Mouse (Mus musculus) bone marrow, adult 2 months (tissue): Measurements from ENCODE around the gene Pla2g7. TPM values are rescaled to one million over a fixed set of nuclear protein-coding genes. Genes with fewer than 3 reads are reported as not detected.

Experiments
- H3K27ac ChIP-seq: fragments of 200-500 bp; 2 replicates; pipeline ENCODE4 v1.5.1; 2012; ENCODE audit warnings: low read depth, mild to moderate bottlenecking, control low read depth, inconsistent platforms, low read length; ENCODE audit not compliant: control insufficient read depth, poor library complexity, insufficient read depth
- H3K4me1 ChIP-seq: fragments of 200-500 bp; 2 replicates; pipeline ENCODE4 v1.6.1; 2011; ENCODE audit warnings: low read length; ENCODE audit not compliant: control insufficient read depth, insufficient read depth
- H3K4me3 ChIP-seq: fragments of 200-500 bp; replicated peaks from 2 replicates; pipeline ENCODE3; 2011; ENCODE audit warnings: mild to moderate bottlenecking, low read depth, low read length, control low read depth; ENCODE audit not compliant: control insufficient read depth
- CTCF ChIP-seq: fragments of 200-500 bp; IDR thresholded peaks from 2 replicates; pipeline ENCODE4 v1.5.1; 2011; ENCODE audit warnings: low read length, control low read depth; ENCODE audit not compliant: control insufficient read depth, insufficient read depth
- POLR2A ChIP-seq: fragments of 200-500 bp; IDR thresholded peaks from 2 replicates; pipeline ENCODE4 v1.6.1; 2011; ENCODE audit warnings: low read depth, mild to moderate bottlenecking, control low read depth, low read length, borderline replicate concordance; ENCODE audit not compliant: control insufficient read depth
- WGBS: fragments of 180-500 bp; shearing (Covaris S2); methylation state at CpG from one replicate; pipeline ENCODE4 v1.1.7; 2018; 5-methylcytosine and 5-hydroxymethylcytosine counted together
- polyA plus RNA-seq: library from polyadenylated mRNA; stranded (reverse); fragments of >200 nt; gene quantifications from 2 replicates; pipeline ENCODE4 v1.2.4, GENCODE M21; 2011; ENCODE audit warnings: low replicate concordance; ENCODE audit not compliant: missing spikeins, insufficient read depth, insufficient read length

Pla2g7 gene
- polyA plus RNA-seq, 1 experiment, result 16.1 TPM

GRCm38 (mm10) chr17:43567593-43567991, 306 bp upstream of the Pla2g7 start:
- H3K27ac ChIP-seq, result no peak overlapping the region
- TF ChIP-seq POLR2A (no peak), CTCF (no peak)
- no peak overlapping the region for H3K4me3 ChIP-seq
- peaks cover 2% of the 10 kb centered on the region; the same call in 1 of the 2 replicates for H3K4me1 ChIP-seq
- WGBS, result 56% methylated on average over 12 of the region's 12 CpGs

- WGBS, result 46% methylated on average over 7 of the region's 7 CpGs
- H3K4me3 ChIP-seq, result peak overlapping the region; percentile 15
These were observed 1.4 kb downstream of the Pla2g7 start for GRCm38 (mm10) chr17:43569287-43569686.

DNA sequence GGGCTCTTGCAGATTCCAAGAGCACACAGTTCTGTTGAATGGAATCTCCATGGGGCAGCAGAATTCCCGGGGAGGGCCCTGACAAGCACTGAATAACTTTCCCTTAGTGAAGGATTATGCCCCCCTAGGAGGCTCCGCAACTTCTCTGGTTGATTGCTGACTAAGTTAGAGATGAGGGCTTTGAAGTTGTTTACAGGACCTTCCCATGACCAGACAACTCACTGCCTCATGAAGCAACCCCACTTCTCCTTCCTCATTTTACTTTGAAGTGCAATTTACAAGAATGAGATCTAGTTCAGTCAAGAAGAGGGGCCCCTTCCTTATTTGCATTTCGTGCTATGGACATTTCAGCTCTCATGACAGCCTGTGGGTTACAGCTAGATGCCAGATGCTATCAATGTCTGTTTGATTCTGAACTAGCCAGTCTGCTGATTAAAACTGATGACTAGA, 5.8 kb downstream of the Pla2g7 start:
- peaks cover 6% of the 10 kb centered on the region; the same call in 1 of the 2 replicates for H3K4me1 ChIP-seq
- peak overlapping the region; percentile 90 for H3K27ac ChIP-seq
- WGBS, result 16% methylated on average over 3 of the region's 3 CpGs
- H3K4me3 ChIP-seq, result no peak overlapping the region
- TF ChIP-seq CTCF, result no peak
- TF ChIP-seq POLR2A, result no peak

More at GRCm38 (mm10) chr17:43569287-43569686, 1.4 kb downstream of the Pla2g7 start:
- TF ChIP-seq POLR2A (no peak), CTCF (no peak)
- Histone ChIP-seq H3K27ac (peak overlapping the region; percentile 55; the same call in 1 of the 2 replicates), H3K4me1 (peaks cover 4% of the 10 kb centered on the region; the same call in 1 of the 2 replicates)

- TF ChIP-seq POLR2A (no peak), CTCF (no peak)
- H3K27ac ChIP-seq, result no peak overlapping the region
- no peak overlapping the region for H3K4me3 ChIP-seq
- H3K4me1 ChIP-seq, result peaks cover 2% of the 10 kb centered on the region; the same call in 1 of the 2 replicates
- 32% methylated on average over 3 of the region's 3 CpGs for WGBS
These were observed 12.6 kb downstream of the Pla2g7 start for GRCm38 (mm10) chr17:43580456-43580855.

DNA sequence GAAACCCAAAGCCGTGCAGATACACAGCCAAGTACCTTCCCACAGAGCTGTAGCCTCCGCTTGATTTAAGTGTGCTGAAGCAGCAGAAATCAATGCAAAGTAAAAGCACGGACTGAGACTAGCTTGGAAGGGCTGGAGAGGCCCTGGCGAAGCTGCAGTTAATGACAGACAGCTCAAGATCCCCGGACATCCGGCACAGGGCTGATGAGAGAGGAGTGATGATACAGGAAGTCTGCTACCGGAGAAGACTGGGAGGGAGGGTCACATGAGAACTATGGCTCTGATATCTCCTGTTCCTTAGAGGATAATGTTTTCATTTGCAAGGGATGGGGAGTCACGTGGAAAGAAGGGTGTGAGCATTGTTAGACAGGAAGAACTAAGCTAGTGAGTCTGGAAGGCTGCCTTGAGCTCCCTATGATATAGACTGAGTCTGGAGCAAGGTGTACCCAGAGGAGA, 13.1 kb downstream of the Pla2g7 start:
- no peak overlapping the region for H3K4me3 ChIP-seq
- H3K27ac ChIP-seq, result no peak overlapping the region
- WGBS, result 60% methylated on average over 8 of the region's 8 CpGs
- TF ChIP-seq CTCF (no peak), POLR2A (no peak)
- H3K4me1 ChIP-seq, result no peaks in the 10 kb centered on the region; the same call in 1 of the 2 replicates

DNA sequence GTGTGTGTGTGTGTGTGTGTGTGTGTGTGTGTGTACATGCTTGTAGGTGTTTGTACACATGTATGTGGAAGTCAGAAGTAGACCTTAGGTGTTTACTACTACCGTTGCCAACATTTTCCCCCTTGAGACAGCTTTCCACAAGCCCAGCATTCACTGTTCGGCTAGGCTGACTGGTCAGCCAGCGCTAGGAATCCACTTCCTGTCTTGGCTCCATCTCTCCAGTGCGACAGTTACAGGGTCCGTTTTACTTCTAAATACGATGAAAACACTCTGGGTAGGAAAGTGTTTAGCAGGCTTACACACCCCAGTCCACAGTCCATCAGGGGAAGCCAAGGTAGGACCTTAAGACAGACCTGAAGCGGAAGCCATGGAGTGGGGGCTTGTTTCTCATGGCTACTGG, 16.9 kb downstream of the Pla2g7 start:
- WGBS, result 65% methylated on average over 7 of the region's 7 CpGs
- H3K4me3 ChIP-seq, result no peak overlapping the region
- H3K27ac ChIP-seq, result no peak overlapping the region
- no peak for TF ChIP-seq CTCF
- no peak for TF ChIP-seq POLR2A
- peaks cover 5% of the 10 kb centered on the region; the same call in 1 of the 2 replicates for H3K4me1 ChIP-seq

DNA sequence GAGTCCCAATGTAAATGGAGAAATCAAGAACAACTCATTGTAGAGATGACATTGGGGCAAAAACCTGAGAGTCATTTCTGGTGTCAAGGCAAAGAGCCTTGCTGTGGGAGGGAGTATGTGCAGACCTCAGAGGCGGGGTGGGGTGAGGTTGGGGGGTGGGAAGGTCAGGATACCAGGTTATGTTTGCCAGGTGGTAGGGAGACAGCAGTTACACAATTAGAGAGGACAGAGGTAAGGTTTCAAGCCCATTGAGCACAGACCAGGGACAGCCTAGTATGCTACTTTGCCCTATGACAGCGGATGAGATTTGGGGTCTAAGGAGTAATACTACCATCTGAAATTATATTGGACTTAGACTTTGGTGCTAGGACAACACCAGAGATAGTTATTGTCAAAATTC, 19.4 kb downstream of the Pla2g7 start:
- TF ChIP-seq POLR2A, result no peak
- TF ChIP-seq CTCF, result no peak
- Histone ChIP-seq H3K4me3 (no peak overlapping the region), H3K27ac (no peak overlapping the region)

GRCm38 (mm10) chr17:43589750-43590149, 21.9 kb downstream of the Pla2g7 start:
- no peak overlapping the region for H3K27ac ChIP-seq
- peaks cover 5% of the 10 kb centered on the region; the same call in 1 of the 2 replicates for H3K4me1 ChIP-seq
- WGBS, result 69% methylated on average over 6 of the region's 6 CpGs
- TF ChIP-seq POLR2A (no peak), CTCF (no peak)
- no peak overlapping the region for H3K4me3 ChIP-seq

More for the DNA sequence above, 19.4 kb downstream of the Pla2g7 start:
- peaks cover 5% of the 10 kb centered on the region; the same call in 1 of the 2 replicates for H3K4me1 ChIP-seq
- 81% methylated on average over 2 of the region's 2 CpGs for WGBS

- TF ChIP-seq POLR2A (no peak), CTCF (no peak)
- no peak overlapping the region for H3K4me3 ChIP-seq
- H3K4me1 ChIP-seq, result peaks cover 5% of the 10 kb centered on the region; the same call in 1 of the 2 replicates
- no peak overlapping the region for H3K27ac ChIP-seq
- WGBS, result 79% methylated on average over 5 of the region's 5 CpGs
These were observed 22.6 kb downstream of the Pla2g7 start for GRCm38 (mm10) chr17:43590531-43590930.
